Mouse (Mus musculus) MEL (cell line): Measurements from ENCODE around the gene Usp29. TPM values are rescaled to one million over a fixed set of nuclear protein-coding genes. Genes with fewer than 3 reads are reported as not detected.

Experiments used
- DNase-seq: peaks from one replicate; pipeline ENCODE4 v3.0.0; 2011; ENCODE audit warnings: low read depth, low spot score
- H3K27ac ChIP-seq: 2 replicates; pipeline ENCODE4 v1.5.1; 2012; ENCODE audit warnings: low read depth, mild to moderate bottlenecking, control low read depth, low read length, moderate library complexity; ENCODE audit not compliant: control insufficient read depth
- H3K27me3 ChIP-seq, 2 experiments: fragments of 150-350 bp in 1 of 2; sonication (generic) in 1 of 2; 2 replicates each; pipeline ENCODE4 v1.6.1; 2012; ENCODE audit warnings: low read length in 2 of 2, mild to moderate bottlenecking in 2 of 2, improper control_type of control experiment in 1 of 2, moderate library complexity in 1 of 2; ENCODE audit not compliant: insufficient read depth in 2 of 2, control insufficient read depth in 1 of 2
- H3K36me3 ChIP-seq, 2 experiments: 2 replicates each; pipeline ENCODE4 v1.6.1; 2012 to 2014; ENCODE audit warnings: low read length in 2 of 2, improper control_type of control experiment in 1 of 2, inconsistent platforms in 1 of 2, mild to moderate bottlenecking in 1 of 2; ENCODE audit not compliant: insufficient read depth in 2 of 2, control insufficient read depth in 1 of 2
- H3K4me1 ChIP-seq, 2 experiments: fragments of 150-350 bp in 1 of 2; sonication (generic) in 1 of 2; 2 replicates each; pipeline ENCODE4 v1.6.1; 2012; ENCODE audit warnings: low read length in 2 of 2, improper control_type of control experiment in 1 of 2, mild to moderate bottlenecking in 1 of 2; ENCODE audit not compliant: insufficient read depth in 2 of 2, control insufficient read depth in 1 of 2
- H3K4me3 ChIP-seq, 2 experiments: fragments of 150-350 bp in 1 of 2; sonication (generic) in 1 of 2; 2 replicates each; pipeline ENCODE4 v1.5.1; 2012; ENCODE audit warnings: low read depth in 2 of 2, low read length in 2 of 2, mild to moderate bottlenecking in 2 of 2, moderate library complexity in 2 of 2, control low read depth in 1 of 2, improper control_type of control experiment in 1 of 2; ENCODE audit not compliant: control insufficient read depth in 1 of 2, insufficient read depth in 1 of 2
- H3K79me2 ChIP-seq: 2 replicates; pipeline ENCODE4 v1.6.1; 2012; ENCODE audit warnings: mild to moderate bottlenecking, low read length, moderate library complexity; ENCODE audit not compliant: control insufficient read depth, poor library complexity, insufficient read depth
- H3K9ac ChIP-seq: 2 replicates; pipeline ENCODE4 v1.6.1; 2012; ENCODE audit warnings: low read depth, mild to moderate bottlenecking, control low read depth, low read length, moderate library complexity; ENCODE audit not compliant: control insufficient read depth, poor library complexity, severe bottlenecking
- H3K9me3 ChIP-seq: fragments of 150-350 bp; sonication (generic); replicated peaks from 2 replicates; pipeline ENCODE4 v1.6.1; 2012; ENCODE audit warnings: mild to moderate bottlenecking, low read length, improper control_type of control experiment, moderate library complexity; ENCODE audit not compliant: insufficient read depth
- CHD2 ChIP-seq: IDR thresholded peaks from 2 replicates; pipeline ENCODE4 v1.6.1; 2011; ENCODE audit warnings: low read length, improper control_type of control experiment
- CTCF ChIP-seq, 3 experiments: IDR thresholded peaks in 2 of 3; conservative IDR thresholded peaks in 1 of 3; 2 replicates each; pipeline ENCODE4 v1.5.1; 2011 to 2012; ENCODE audit warnings: low read length in 3 of 3, low read depth in 2 of 3, mild to moderate bottlenecking in 2 of 3, improper control_type of control experiment in 1 of 3, inconsistent platforms in 1 of 3, mixed read lengths in 1 of 3, moderate library complexity in 1 of 3; ENCODE audit not compliant: control insufficient read depth in 1 of 3, insufficient read depth in 1 of 3, poor library complexity in 1 of 3, severe bottlenecking in 1 of 3
- E2F4 ChIP-seq: IDR thresholded peaks from 2 replicates; pipeline ENCODE4 v1.6.1; 2011; ENCODE audit warnings: low read depth, low read length, improper control_type of control experiment, borderline replicate concordance
- ELF1 ChIP-seq: IDR thresholded peaks from 2 replicates; pipeline ENCODE4 v1.6.1; 2014; ENCODE audit warnings: low read depth, mild to moderate bottlenecking, inconsistent platforms, low read length, improper control_type of control experiment, moderate library complexity
- ETS1 ChIP-seq: IDR thresholded peaks from 2 replicates; pipeline ENCODE4 v1.6.1; 2012; ENCODE audit warnings: low read depth, mild to moderate bottlenecking, inconsistent platforms, low read length, improper control_type of control experiment, moderate library complexity
- GATA1 ChIP-seq: IDR thresholded peaks from 2 replicates; pipeline ENCODE4 v1.6.1; 2011; ENCODE audit warnings: low read depth, low read length, improper control_type of control experiment
- JUND ChIP-seq: IDR thresholded peaks from 2 replicates; pipeline ENCODE4 v1.6.1; 2011; ENCODE audit warnings: low read depth, mild to moderate bottlenecking, improper control_type of control experiment, low read length
- MAFK ChIP-seq: IDR thresholded peaks from 2 replicates; pipeline ENCODE4 v1.6.1; 2011; ENCODE audit warnings: low read depth, mild to moderate bottlenecking, low read length, improper control_type of control experiment, borderline replicate concordance
- NELFE ChIP-seq: IDR thresholded peaks from 2 replicates; pipeline ENCODE4 v1.6.1; 2011; ENCODE audit warnings: low read depth, low read length, improper control_type of control experiment
- NRF1 ChIP-seq: IDR thresholded peaks from 2 replicates; pipeline ENCODE4 v1.6.1; 2014; ENCODE audit warnings: low read depth, mild to moderate bottlenecking, inconsistent platforms, low read length, improper control_type of control experiment, moderate library complexity; ENCODE audit not compliant: poor library complexity, insufficient read depth, severe bottlenecking
- POLR2A ChIP-seq, 2 experiments: IDR thresholded peaks; 2 replicates each; pipeline ENCODE4 v1.6.1; 2011 to 2012; ENCODE audit warnings: low read length in 2 of 2, mild to moderate bottlenecking in 2 of 2, control low read depth in 1 of 2, improper control_type of control experiment in 1 of 2, low read depth in 1 of 2, moderate library complexity in 1 of 2; ENCODE audit not compliant: control insufficient read depth in 1 of 2, insufficient read depth in 1 of 2, poor library complexity in 1 of 2
- POLR2AphosphoS2 ChIP-seq: IDR thresholded peaks from 2 replicates; pipeline ENCODE4 v1.6.1; 2011; ENCODE audit warnings: low read length, improper control_type of control experiment
- SIN3A ChIP-seq: IDR thresholded peaks from 2 replicates; pipeline ENCODE4 v1.6.1; 2012; ENCODE audit warnings: low read length, improper control_type of control experiment, inconsistent platforms
- ZC3H11A ChIP-seq: IDR thresholded peaks from 2 replicates; pipeline ENCODE4 v1.6.1; 2012; ENCODE audit warnings: low read depth, mild to moderate bottlenecking, inconsistent platforms, low read length, improper control_type of control experiment
- ZKSCAN1 ChIP-seq: IDR thresholded peaks from 2 replicates; pipeline ENCODE4 v1.6.1; 2012; ENCODE audit warnings: low read depth, mild to moderate bottlenecking, inconsistent platforms, low read length, improper control_type of control experiment, moderate library complexity
- polyA plus RNA-seq, 2 experiments: library from polyadenylated mRNA; stranded (reverse) in 1 of 2; unstranded in 1 of 2; fragments of >175 nt in 1 of 2; fragments of >200 nt in 1 of 2; gene quantifications; 2 replicates each; pipeline versions ENCODE4 v1.2.1 to v1.2.4; 2012; ENCODE audit warnings: low replicate concordance in 2 of 2, low read depth in 1 of 2; ENCODE audit not compliant: insufficient read length in 2 of 2, insufficient read depth in 1 of 2, missing spikeins in 1 of 2
- total RNA-seq: library from RNA; depleted of rRNA; stranded (reverse); fragments of 300-350 nt; gene quantifications from 2 replicates; pipeline ENCODE4 v1.2.3, GENCODE M21; 2012

Gene Usp29
- total and polyA plus RNA-seq, 3 experiments: not detected

DNA sequence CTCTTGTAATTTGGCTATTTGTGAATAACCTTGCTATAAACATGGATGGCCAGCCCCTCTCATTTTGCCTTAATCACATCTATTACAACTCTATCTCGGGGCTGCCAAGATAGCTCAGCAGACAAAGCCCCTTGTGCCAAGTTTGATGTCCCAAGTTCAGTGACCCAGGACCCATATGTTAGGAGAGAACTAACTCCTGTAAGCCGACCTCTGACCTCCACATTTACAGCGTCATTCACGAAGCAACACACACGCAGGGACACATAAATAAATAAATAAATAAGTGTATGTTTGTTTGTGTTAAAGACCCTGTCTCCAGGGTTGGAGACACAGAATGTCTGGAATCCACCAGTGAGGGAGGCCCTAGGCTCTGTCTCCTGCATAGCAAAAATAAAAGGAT lies 186.7 kb downstream of the Usp29 start:
- Histone ChIP-seq H3K9ac (no peak overlapping the region), H3K27ac (no peak overlapping the region)

DNA sequence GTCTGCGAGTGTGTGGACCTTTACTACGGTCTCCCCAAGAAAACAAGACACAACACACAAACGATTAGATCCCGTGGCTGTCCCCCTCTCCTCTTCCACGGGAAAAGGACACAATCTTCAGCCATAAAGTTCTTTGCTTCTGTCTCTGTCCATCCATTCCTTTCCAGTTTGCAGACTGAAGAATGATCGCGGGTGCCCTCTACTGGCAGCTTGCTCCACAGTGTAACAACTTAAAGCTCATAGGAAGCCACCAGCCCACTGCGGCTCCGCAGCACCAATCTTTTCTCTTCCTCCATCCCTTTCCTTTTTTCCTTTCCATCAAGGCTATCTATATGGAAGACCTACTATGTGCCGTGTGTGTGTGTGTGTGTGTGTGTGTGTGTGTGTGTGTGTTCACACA lies 187.9 kb downstream of the Usp29 start:
- Histone ChIP-seq H3K27ac (no peak overlapping the region), H3K9ac (no peak overlapping the region), H3K27me3 (no peaks in the 10 kb centered on the region), H3K79me2 (no peaks in the 10 kb centered on the region), H3K36me3 (no peaks in the 10 kb centered on the region), H3K4me1 (no peaks in the 10 kb centered on the region), H3K9me3 (no peaks in the 10 kb centered on the region), H3K4me3 (no peak overlapping the region)
- TF ChIP-seq ETS1: no peak
- TF ChIP-seq NRF1: no peak
- TF ChIP-seq GATA1: no peak
- peak in 2 of 3 experiments; percentile 8 to 19; a peak in 2 of 6 replicates for TF ChIP-seq CTCF (IDR thresholded peaks at IDR 0.05 in 2 of 3, conservative IDR thresholded peaks at IDR 0.05 in 1 of 3; ENCODE audit: control insufficient read depth in 1 of 3, insufficient read depth in 1 of 3, low read depth in 2 of 3, low read length in 3 of 3, poor library complexity in 1 of 3, severe bottlenecking in 1 of 3)
- TF ChIP-seq E2F4: no peak
- DNase-seq: no peak

More for the DNA sequence above, 186.7 kb downstream of the Usp29 start:
- no peak for DNase-seq
- TF ChIP-seq NELFE (no peak), CHD2 (no peak), POLR2A (IDR thresholded peaks at IDR 0.05; ENCODE audit: control insufficient read depth in 1 of 2, insufficient read depth in 1 of 2, low read depth in 1 of 2, low read length in 2 of 2, poor library complexity in 1 of 2) (no peak), ZC3H11A (no peak), ELF1 (no peak), SIN3A (no peak), ZKSCAN1 (no peak), POLR2AphosphoS2 (no peak), E2F4 (no peak), JUND (no peak), MAFK (no peak)
- H3K27me3 ChIP-seq: no peaks in the 10 kb centered on the region
- no peaks in the 10 kb centered on the region for H3K4me1 ChIP-seq
- no peaks in the 10 kb centered on the region for H3K36me3 ChIP-seq
- H3K4me3 ChIP-seq: no peak overlapping the region
- H3K79me2 ChIP-seq: no peaks in the 10 kb centered on the region
- no peaks in the 10 kb centered on the region for H3K9me3 ChIP-seq

DNA sequence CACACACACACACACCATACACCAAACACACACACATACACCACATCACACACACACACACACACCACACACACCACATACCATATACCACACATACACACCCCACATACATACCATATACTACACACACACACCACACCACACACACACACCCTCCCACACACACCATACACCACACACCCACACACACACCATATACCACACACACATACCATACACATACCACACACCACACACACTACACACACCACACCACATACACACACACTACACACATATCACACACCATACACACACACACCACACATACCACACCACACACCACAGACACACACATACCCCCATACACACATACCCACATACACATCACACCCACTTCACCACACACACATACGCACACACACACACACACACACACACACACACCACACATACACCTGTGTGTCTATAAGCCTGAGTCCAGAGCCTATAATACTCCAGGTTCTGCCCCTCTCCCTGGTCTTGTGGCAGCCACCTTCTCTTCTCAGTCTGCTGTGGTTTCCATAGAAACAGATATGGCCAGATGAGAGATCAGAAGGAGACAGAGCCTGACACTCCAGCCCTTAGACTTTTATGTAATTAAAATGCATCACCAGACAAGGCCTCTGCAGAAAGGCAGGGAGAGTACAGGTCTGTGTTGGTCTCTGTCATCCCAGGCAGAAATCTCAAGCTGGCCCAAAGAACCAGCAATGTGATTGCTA lies 188.9 kb downstream of the Usp29 start:
- Histone ChIP-seq H3K4me3 (no peak overlapping the region), H3K27ac (no peak overlapping the region), H3K27me3 (no peaks in the 10 kb centered on the region), H3K79me2 (no peaks in the 10 kb centered on the region)
- TF ChIP-seq CTCF (IDR thresholded peaks at IDR 0.05 in 2 of 3, conservative IDR thresholded peaks at IDR 0.05 in 1 of 3; ENCODE audit: control insufficient read depth in 1 of 3, insufficient read depth in 1 of 3, low read depth in 2 of 3, low read length in 3 of 3, poor library complexity in 1 of 3, severe bottlenecking in 1 of 3): no peak
- TF ChIP-seq, all 39 proteins: peak for 0
- H3K9me3 ChIP-seq: no peaks in the 10 kb centered on the region
- no peaks in the 10 kb centered on the region for H3K36me3 ChIP-seq
- no peaks in the 10 kb centered on the region for H3K4me1 ChIP-seq
- H3K9ac ChIP-seq: no peak overlapping the region
- DNase-seq: no peak
